Mouse (Mus musculus) adrenal gland (tissue): ENCODE results near the gene Bhlhe23.

ENCODE experiments used
- intact Hi-C: fragments of 180-260 bp; cut with DNase I; formaldehyde crosslinking; loops from one replicate; pipeline ENCODE4 v1.15.1; 2025

The Bhlhe23 gene

GRCm38 (mm10) chr2:180779226-180780104, 2.8 kb upstream of the Bhlhe23 start:
- intact Hi-C loops: loop anchor here (10.0 kb wide), 1 partner anchor 305 kb away; no protein-coding TSS in a partner anchor

DNA sequence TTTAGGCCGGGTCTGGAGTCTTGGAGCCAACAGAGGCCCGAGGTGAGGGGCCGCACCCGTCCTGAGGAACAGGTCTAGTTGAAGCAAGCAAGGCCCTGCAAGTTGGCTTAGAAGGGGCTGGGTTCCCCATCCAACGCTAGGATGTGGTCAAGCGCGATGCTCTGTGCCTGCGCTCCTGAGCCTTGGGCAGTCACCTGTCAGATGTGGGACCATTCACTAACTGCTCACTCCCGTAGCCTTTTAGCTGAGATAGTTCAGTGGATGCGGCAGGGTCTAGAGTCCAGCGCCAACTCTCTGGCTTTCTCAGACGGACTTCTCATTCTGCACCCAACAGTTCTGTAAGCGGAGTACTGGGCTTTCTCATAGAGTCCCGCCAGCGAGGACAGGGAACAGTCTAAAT, 1.1 kb downstream of the Bhlhe23 start:
- intact Hi-C loops: loop anchor here (10.0 kb wide), 1 partner anchor 301 kb away; no protein-coding TSS in a partner anchor

- intact Hi-C loops: loop anchor here (10.0 kb wide), 1 partner anchor 300 kb away; no protein-coding TSS in a partner anchor
Measured at GRCm38 (mm10) chr2:180775223-180775622, 1.5 kb downstream of the Bhlhe23 start.

DNA sequence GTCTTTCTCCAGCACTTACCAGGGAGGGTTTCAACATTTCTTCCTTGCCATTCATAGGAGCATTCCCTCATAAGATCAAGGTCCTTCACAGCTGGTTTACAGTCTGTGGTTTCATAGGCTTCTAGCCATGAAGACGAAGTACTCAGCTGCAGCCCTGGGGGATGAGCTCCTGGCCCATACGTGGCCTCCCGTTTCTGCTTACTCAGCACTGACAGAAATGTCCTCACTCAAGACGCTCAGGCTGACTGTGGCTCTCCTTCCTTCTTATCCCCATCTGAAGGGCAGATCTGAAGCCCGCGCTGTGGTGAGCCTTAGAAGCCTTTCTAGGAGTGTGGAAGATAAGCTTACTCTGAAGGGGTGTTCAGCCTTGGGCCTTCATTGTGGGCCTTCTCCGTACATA, 11.0 kb downstream of the Bhlhe23 start:
- intact Hi-C loops: no loop called here

- intact Hi-C loops: no loop called here
Measured at GRCm38 (mm10) chr2:180764986-180765385, 11.7 kb downstream of the Bhlhe23 start.

DNA sequence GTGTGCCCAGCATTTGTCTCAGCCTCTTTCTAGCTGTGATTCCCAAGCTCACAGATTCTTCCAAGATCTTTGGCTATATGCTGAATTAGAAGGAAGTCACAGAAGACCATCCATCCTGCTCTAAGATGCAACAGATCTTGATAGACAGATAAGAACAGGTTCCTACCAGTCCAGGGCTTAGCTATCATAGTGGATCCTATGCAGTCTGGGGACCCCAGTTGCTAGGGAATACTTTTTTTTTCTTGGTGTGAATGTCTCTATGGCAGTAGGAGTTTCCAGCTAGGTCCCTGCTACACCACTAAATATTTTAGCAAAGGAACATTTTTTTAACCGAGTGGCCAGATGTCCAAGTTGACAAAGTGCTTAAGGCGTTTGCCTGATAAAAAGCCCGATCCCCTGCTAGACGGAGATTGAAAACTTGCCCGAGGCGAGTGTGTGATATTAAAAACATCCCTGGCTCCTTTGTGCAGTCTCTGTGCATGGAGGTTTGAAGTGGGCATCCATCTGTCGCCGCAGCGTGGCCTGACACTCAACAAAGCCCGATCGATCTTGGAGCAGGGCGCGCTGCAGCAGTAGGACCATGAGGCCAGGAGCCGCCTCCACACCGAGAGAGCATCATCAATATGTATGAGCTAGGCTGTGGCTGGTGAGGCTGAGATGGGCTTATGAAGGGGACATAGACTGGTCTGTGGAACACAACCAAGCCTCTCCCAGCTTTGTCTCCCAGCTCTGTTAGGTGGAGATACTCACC, 18.0 kb downstream of the Bhlhe23 start:
- intact Hi-C loops: no loop called here

- intact Hi-C loops: no loop called here
Measured at GRCm38 (mm10) chr2:180756786-180757185, 19.9 kb downstream of the Bhlhe23 start.

GRCm38 (mm10) chr2:180755896-180756295, 20.8 kb downstream of the Bhlhe23 start:
- intact Hi-C loops: no loop called here

GRCm38 (mm10) chr2:180754976-180755688, 21.6 kb downstream of the Bhlhe23 start:
- intact Hi-C loops: no loop called here

GRCm38 (mm10) chr2:180748904-180749303, 27.8 kb downstream of the Bhlhe23 start:
- intact Hi-C loops: loop anchor here (5.0 to 10.0 kb wide), 4 partner anchors 72 to 284 kb away; partner anchors contain the start of gene Mrgbp

DNA sequence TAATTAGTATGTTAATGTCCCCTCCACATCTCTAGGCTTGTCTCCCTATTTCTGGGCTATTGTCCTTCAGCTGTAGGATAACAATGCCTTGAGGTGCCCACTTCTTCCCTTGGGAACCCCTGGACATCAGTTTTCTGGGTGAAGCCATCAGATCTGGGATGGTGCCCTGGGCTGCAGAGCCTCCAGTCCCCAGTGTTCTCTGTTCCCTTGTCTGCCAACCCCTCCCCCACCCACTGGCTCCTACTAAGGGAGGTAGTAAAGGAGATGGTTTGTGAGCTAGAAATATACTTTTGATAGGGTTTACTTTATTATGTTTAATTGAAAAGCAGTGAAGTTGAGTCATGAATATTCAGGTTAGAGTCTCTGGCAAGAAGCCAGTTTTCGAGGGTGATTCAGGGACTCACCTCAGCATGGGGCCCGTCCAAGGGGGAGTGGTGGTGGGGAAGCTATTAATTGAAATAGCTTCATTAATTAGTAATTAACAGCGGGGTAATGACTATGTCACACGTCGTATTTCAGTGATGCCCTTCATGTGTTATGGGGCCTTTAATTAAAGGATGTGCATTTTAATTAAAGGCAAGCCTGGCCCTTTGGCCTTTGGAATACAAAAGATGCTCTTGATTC, 30.0 kb downstream of the Bhlhe23 start:
- intact Hi-C loops: loop anchor here (5.0 to 10.0 kb wide), 4 partner anchors 69 to 282 kb away; partner anchors contain the start of gene Mrgbp

GRCm38 (mm10) chr2:180745248-180745927, 31.3 kb downstream of the Bhlhe23 start:
- intact Hi-C loops: loop anchor here (5.0 to 10.0 kb wide), 4 partner anchors 68 to 281 kb away; partner anchors contain the start of gene Mrgbp

DNA sequence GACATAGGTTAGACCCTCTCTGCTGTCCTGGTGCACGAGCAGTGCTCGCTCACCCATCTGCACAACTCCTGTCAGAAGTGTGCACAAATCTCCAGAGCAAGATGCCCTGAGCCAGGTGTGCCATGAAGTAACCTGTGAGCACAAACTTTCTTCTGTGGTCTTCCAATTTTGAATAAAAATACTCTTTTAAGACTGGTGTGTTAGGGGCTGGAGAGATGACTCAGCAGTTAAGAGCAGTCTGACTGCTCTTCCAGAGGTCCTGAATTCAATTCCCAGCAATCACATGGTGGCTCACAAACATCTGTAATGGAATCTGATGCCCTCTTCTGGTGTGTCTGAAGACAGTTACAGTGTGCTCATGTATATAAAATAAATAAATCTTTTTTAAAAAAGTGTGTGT, 33.4 kb downstream of the Bhlhe23 start:
- intact Hi-C loops: loop anchor here (10.0 kb wide), 1 partner anchor 279 kb away; no protein-coding TSS in a partner anchor

- intact Hi-C loops: loop anchor here (10.0 kb wide), 1 partner anchor 278 kb away; no protein-coding TSS in a partner anchor
Measured at GRCm38 (mm10) chr2:180742820-180743219, 33.9 kb downstream of the Bhlhe23 start.

GRCm38 (mm10) chr2:180741421-180741820, 35.3 kb downstream of the Bhlhe23 start:
- intact Hi-C loops: loop anchor here (10.0 kb wide), 1 partner anchor 277 kb away; no protein-coding TSS in a partner anchor

GRCm38 (mm10) chr2:180740349-180740748, 36.4 kb downstream of the Bhlhe23 start:
- intact Hi-C loops: loop anchor here (10.0 kb wide), 1 partner anchor 276 kb away; no protein-coding TSS in a partner anchor

DNA sequence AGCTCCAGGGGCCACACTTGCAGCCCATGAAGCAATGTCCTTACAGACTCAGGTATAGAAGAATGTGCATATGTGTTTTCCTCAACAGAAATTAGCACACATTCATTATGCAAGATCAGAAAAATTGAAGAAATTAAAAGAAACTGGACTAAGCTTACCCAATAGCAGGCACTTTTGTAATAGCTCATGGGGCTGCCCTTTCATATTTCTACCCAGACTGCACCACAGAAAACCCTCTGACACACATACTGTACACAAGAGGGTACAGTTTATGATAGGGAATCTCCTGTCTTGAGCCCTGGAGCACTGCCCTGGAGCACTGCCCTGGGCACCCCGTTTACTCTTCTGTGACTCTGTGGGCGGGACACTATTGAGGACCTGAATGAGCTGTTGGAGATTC, 38.7 kb downstream of the Bhlhe23 start:
- intact Hi-C loops: no loop called here

DNA sequence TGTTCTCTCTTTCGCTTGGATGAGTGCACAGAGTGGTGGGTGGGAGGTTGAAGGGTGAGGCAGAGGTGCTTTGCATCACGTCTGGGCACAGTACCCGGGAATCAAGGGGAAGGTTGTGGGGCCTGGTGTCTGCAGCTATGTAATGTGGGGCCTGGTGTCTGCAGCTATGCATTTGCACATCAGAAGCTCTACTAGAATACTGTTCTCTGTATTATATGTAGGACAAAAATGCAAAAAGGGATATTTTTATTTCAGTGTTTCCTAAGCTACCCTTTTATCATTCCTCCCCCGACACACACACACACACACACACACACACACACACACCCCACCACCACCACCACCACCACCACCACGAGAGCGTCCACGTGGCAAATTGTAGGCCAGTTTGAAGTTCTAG, 41.5 kb downstream of the Bhlhe23 start:
- intact Hi-C loops: no loop called here

- intact Hi-C loops: no loop called here
Measured at GRCm38 (mm10) chr2:180731984-180732383, 44.7 kb downstream of the Bhlhe23 start.

DNA sequence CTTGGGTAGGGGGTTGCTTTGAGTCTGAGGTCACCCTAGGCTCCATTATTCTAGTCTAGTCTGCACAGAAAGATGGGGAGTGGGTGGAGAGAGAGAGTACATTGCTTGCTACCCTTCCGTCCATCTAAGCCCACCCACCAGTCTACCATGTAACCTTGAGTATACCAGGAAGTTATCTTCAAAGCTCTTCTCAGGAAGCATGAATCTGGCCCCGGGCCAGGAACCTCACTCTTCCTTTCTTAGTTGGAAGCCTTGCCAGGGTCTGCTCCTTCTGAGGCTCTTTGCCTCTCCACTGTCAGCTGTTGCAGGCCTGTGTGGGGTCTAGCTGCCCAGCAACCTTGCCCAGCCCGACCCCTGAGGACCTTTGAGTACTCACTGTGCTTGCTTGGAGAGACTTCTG, 45.7 kb downstream of the Bhlhe23 start:
- intact Hi-C loops: no loop called here
